Mouse (Mus musculus): ENCODE results near the gene Actn2.

Gene Actn2

GRCm38 (mm10) chr13:12317191-12317765, 23.3 kb downstream of the Actn2 start:
- in situ Hi-C loops (cut with MboI), result no loop called here

GRCm38 (mm10) chr13:12314173-12314572, 26.4 kb downstream of the Actn2 start:
- in situ Hi-C loops (cut with MboI), result no loop called here

- in situ Hi-C loops (cut with MboI), result no loop called here
Measured at GRCm38 (mm10) chr13:12311930-12312492, 28.5 kb downstream of the Actn2 start.

GRCm38 (mm10) chr13:12311371-12311770, 29.2 kb downstream of the Actn2 start:
- in situ Hi-C loops (cut with MboI), result no loop called here

- in situ Hi-C loops (cut with MboI), result no loop called here
Measured at GRCm38 (mm10) chr13:12309446-12309845, 31.1 kb downstream of the Actn2 start.

- in situ Hi-C loops (cut with MboI), result no loop called here
Measured at GRCm38 (mm10) chr13:12308878-12309277, 31.7 kb downstream of the Actn2 start.

- in situ Hi-C loops (cut with MboI), result no loop called here
Measured at GRCm38 (mm10) chr13:12308473-12308872, 32.1 kb downstream of the Actn2 start.

GRCm38 (mm10) chr13:12307286-12307685, 33.3 kb downstream of the Actn2 start:
- in situ Hi-C loops (cut with MboI), result no loop called here

- in situ Hi-C loops (cut with MboI), result no loop called here
Measured at GRCm38 (mm10) chr13:12305540-12305939, 35.0 kb downstream of the Actn2 start.

GRCm38 (mm10) chr13:12304991-12305390, 35.6 kb downstream of the Actn2 start:
- in situ Hi-C loops (cut with MboI), result no loop called here

GRCm38 (mm10) chr13:12297777-12298176, 42.8 kb downstream of the Actn2 start:
- in situ Hi-C loops (cut with MboI), result no loop called here

GRCm38 (mm10) chr13:12296701-12297100, 43.9 kb downstream of the Actn2 start:
- in situ Hi-C loops (cut with MboI), result no loop called here

GRCm38 (mm10) chr13:12293810-12294209, 46.8 kb downstream of the Actn2 start:
- in situ Hi-C loops (cut with MboI), result no loop called here

GRCm38 (mm10) chr13:12290700-12291099, 49.9 kb downstream of the Actn2 start:
- in situ Hi-C loops (cut with MboI), result no loop called here

GRCm38 (mm10) chr13:12284528-12284927, 56.0 kb downstream of the Actn2 start:
- in situ Hi-C loops (cut with MboI), result no loop called here

- in situ Hi-C loops (cut with MboI), result no loop called here
Measured at GRCm38 (mm10) chr13:12283826-12284225, 56.7 kb downstream of the Actn2 start.

- in situ Hi-C loops (cut with MboI), result no loop called here
Measured at GRCm38 (mm10) chr13:12274721-12275120, 65.8 kb downstream of the Actn2 start.

- in situ Hi-C loops (cut with MboI), result no loop called here
Measured at GRCm38 (mm10) chr13:12274220-12274619, 66.3 kb downstream of the Actn2 start.

GRCm38 (mm10) chr13:12272953-12273352, 67.6 kb downstream of the Actn2 start:
- in situ Hi-C loops (cut with MboI), result no loop called here

- in situ Hi-C loops (cut with MboI), result no loop called here
Measured at GRCm38 (mm10) chr13:12267971-12268370, 72.6 kb downstream of the Actn2 start.

GRCm38 (mm10) chr13:12267097-12267496, 73.5 kb downstream of the Actn2 start:
- in situ Hi-C loops (cut with MboI), result no loop called here

GRCm38 (mm10) chr13:12263996-12264395, 76.6 kb downstream of the Actn2 start:
- in situ Hi-C loops (cut with MboI), result no loop called here

- in situ Hi-C loops (cut with MboI), result no loop called here
Measured at GRCm38 (mm10) chr13:12261505-12261904, 79.1 kb downstream of the Actn2 start.
